Mouse (Mus musculus): ENCODE results near the gene Prnp.

DNA sequence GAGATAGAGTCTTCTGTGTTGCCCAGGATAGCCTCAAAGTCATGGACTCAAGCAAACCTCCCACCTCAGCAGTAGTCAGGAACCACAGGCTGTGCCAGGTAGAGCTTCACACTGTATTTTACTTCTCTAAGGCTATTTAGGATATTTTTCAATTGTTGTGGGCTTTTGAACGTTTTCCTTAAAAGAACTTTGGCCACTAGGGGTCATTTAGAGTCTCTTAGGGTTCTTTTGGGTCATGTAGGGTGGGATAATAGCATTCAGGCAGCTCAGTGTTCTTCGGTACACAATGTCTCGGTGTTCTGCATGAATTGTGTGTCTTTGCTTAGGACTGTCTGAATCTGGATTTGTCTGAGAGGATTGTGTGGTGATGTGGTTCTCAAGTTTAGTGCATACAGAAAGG is 78.2 kb downstream of the Prnp start:
- no peak for TF ChIP-seq GATA1 (IDR thresholded peaks at IDR 0.05; ENCODE audit: low read length)
- no peak for TF ChIP-seq TAL1 (IDR thresholded peaks at IDR 0.05; ENCODE audit: low read length)

Data from erythroblast, embryonic 14.5 days (primary cell).